Mouse (Mus musculus): ENCODE data around the gene Mad1l1. TPM values are rescaled to one million over a fixed set of nuclear protein-coding genes. Genes with fewer than 3 reads are reported as not detected.
"Not testable (repeated sequence)": the region's sequence is repeated elsewhere in the genome, so short reads cannot be mapped to it uniquely, and the experiment has no call there.

Gene Mad1l1
- total RNA-seq (2021) = 10 to 100 TPM; 24.2 to 34.4 TPM
- long read RNA-seq, experiment 1, transcript Mad1l1-201 (18 exons, 2,640 nt) = major isoform, 15 of 35 reads
- long read RNA-seq, experiment 1, partial matches to known transcripts = 3 of 35 reads
- long read RNA-seq, experiment 1, other reads (novel, unspliced or antisense) = 17 of 35 reads
- long read RNA-seq, experiment 2, transcript Mad1l1-201 (18 exons, 2,640 nt) = major isoform, 46 of 90 reads
- long read RNA-seq, experiment 2, partial matches to known transcripts = 9 of 90 reads
- long read RNA-seq, experiment 2, other reads (novel, unspliced or antisense) = 34 of 90 reads

- DNase-seq (ENCODE audit: low spot score in 2 of 2) = peak; percentile 75 to 85
These were observed at the start of gene Mad1l1, which contains the start of gene Nudt1 for GRCm38 (mm10) chr5:140321042-140321755. Gene Mad1l1, minus strand, starts transcription at chr5:140321552. Gene Nudt1, plus strand, starts transcription at chr5:140321656.

- no peak for DNase-seq (ENCODE audit: low spot score in 2 of 2)
These were observed 49.3 kb upstream of the Mad1l1 start for GRCm38 (mm10) chr5:140370446-140371254.

GRCm38 (mm10) chr5:140369466-140369865, 48.1 kb upstream of the Mad1l1 start:
- DNase-seq (ENCODE audit: low spot score in 2 of 2) = no peak

GRCm38 (mm10) chr5:140368926-140369325, 47.6 kb upstream of the Mad1l1 start:
- no peak for DNase-seq (ENCODE audit: low spot score in 2 of 2)

GRCm38 (mm10) chr5:140368126-140368525, 46.8 kb upstream of the Mad1l1 start:
- not testable (repeated sequence) for DNase-seq (ENCODE audit: low spot score in 2 of 2)

- DNase-seq (ENCODE audit: low spot score in 2 of 2) = no peak
These were observed 43.1 kb upstream of the Mad1l1 start for GRCm38 (mm10) chr5:140364415-140364814.

GRCm38 (mm10) chr5:140359930-140360674, 38.8 kb upstream of the Mad1l1 start:
- DNase-seq (ENCODE audit: low spot score in 2 of 2) = no peak

GRCm38 (mm10) chr5:140357466-140357865, 36.1 kb upstream of the Mad1l1 start:
- no peak for DNase-seq (ENCODE audit: low spot score in 2 of 2)

- DNase-seq (ENCODE audit: low spot score in 2 of 2) = no peak
These were observed 34.6 kb upstream of the Mad1l1 start for GRCm38 (mm10) chr5:140355934-140356333.

- no peak for DNase-seq (ENCODE audit: low spot score in 2 of 2)
These were observed 31.0 kb upstream of the Mad1l1 start for GRCm38 (mm10) chr5:140352352-140352751.

GRCm38 (mm10) chr5:140350731-140351497, 29.6 kb upstream of the Mad1l1 start:
- no peak for DNase-seq (ENCODE audit: low spot score in 2 of 2)

GRCm38 (mm10) chr5:140349882-140350281, 28.5 kb upstream of the Mad1l1 start:
- DNase-seq (ENCODE audit: low spot score in 2 of 2) = no peak

GRCm38 (mm10) chr5:140346050-140346449, 24.7 kb upstream of the Mad1l1 start:
- DNase-seq (ENCODE audit: low spot score in 2 of 2) = no peak

GRCm38 (mm10) chr5:140345244-140345643, 23.9 kb upstream of the Mad1l1 start:
- no peak for DNase-seq (ENCODE audit: low spot score in 2 of 2)

- no peak for DNase-seq (ENCODE audit: low spot score in 2 of 2)
These were observed 21.5 kb upstream of the Mad1l1 start for GRCm38 (mm10) chr5:140342880-140343279.

GRCm38 (mm10) chr5:140339836-140340235, 18.5 kb upstream of the Mad1l1 start:
- no peak for DNase-seq (ENCODE audit: low spot score in 2 of 2)

GRCm38 (mm10) chr5:140338779-140339178, 17.4 kb upstream of the Mad1l1 start:
- no peak for DNase-seq (ENCODE audit: low spot score in 2 of 2)

- no peak for DNase-seq (ENCODE audit: low spot score in 2 of 2)
These were observed 15.3 kb upstream of the Mad1l1 start for GRCm38 (mm10) chr5:140336680-140337079.

- no peak for DNase-seq (ENCODE audit: low spot score in 2 of 2)
These were observed 12.3 kb upstream of the Mad1l1 start for GRCm38 (mm10) chr5:140333631-140334030.

GRCm38 (mm10) chr5:140332519-140332918, 11.2 kb upstream of the Mad1l1 start:
- DNase-seq (ENCODE audit: low spot score in 2 of 2) = no peak
